Mouse (Mus musculus): ENCODE measurements around the gene Cox6b1. TPM values are rescaled to one million over a fixed set of nuclear protein-coding genes. Genes with fewer than 3 reads are reported as not detected.
A peak's percentile ranks its signal among the peaks of the same experiment; 100 is the strongest.

The Cox6b1 gene
- polyA plus RNA-seq, 1 experiment = 1,108 TPM

- Histone ChIP-seq H3ac (ENCODE audit: control insufficient read depth, insufficient read length) (peak within 1 kb of the TSS; percentile 36), H3K4me2 (ENCODE audit: low read depth) (peak within 1 kb of the TSS; percentile 98), H3K4me3 (peak within 1 kb of the TSS; percentile 60), H3K36me3 (ENCODE audit: control insufficient read depth, insufficient read depth) (peaks cover 5% of the 10 kb centered on the region), H3K27me3 (ENCODE audit: control insufficient read depth, insufficient read depth, insufficient read length) (no peaks in the 10 kb centered on the region), H3K79me2 (ENCODE audit: control insufficient read depth, insufficient read depth) (peaks cover 7% of the 10 kb centered on the region)
- TF ChIP-seq POLR2AphosphoS2 (IDR thresholded peaks at IDR 0.05; ENCODE audit: insufficient read length, low read depth) = peak; percentile 79
- TF ChIP-seq MYOD1 (IDR thresholded peaks at IDR 0.05; ENCODE audit: control insufficient read depth in 1 of 3, insufficient read length in 2 of 3, low read depth in 2 of 3) = no peak
- TF ChIP-seq POLR2A (IDR thresholded peaks at IDR 0.05; ENCODE audit: insufficient read length, low read depth) = peak; percentile 75
These were observed 23.9 kb upstream of the Cox6b1 start, which contains the start of gene Rbm42 for GRCm38 (mm10) chr7:30649591-30650540. Gene Rbm42, minus strand, starts transcription at chr7:30650317.

GRCm38 (mm10) chr7:30639083-30639482, 13.1 kb upstream of the Cox6b1 start:
- peaks cover 26% of the 10 kb centered on the region for H3K27me3 ChIP-seq (ENCODE audit: control insufficient read depth, insufficient read depth, insufficient read length)
- no peak overlapping the region for H3ac ChIP-seq (ENCODE audit: control insufficient read depth, insufficient read length)
- peaks cover 16% of the 10 kb centered on the region for H3K36me3 ChIP-seq (ENCODE audit: control insufficient read depth, insufficient read depth)
- H3K4me2 ChIP-seq (ENCODE audit: low read depth) = no peak overlapping the region
- H3K4me3 ChIP-seq = no peak overlapping the region
- no peaks in the 10 kb centered on the region for H3K79me2 ChIP-seq (ENCODE audit: control insufficient read depth, insufficient read depth)
- TF ChIP-seq E2F4 (IDR thresholded peaks at IDR 0.05; ENCODE audit: insufficient read depth) (no peak), MAX (IDR thresholded peaks at IDR 0.05; ENCODE audit: low read depth) (no peak), TCF3 (IDR thresholded peaks at IDR 0.05; ENCODE audit: insufficient read length, low read depth) (no peak), SRF (IDR thresholded peaks at IDR 0.05; ENCODE audit: control insufficient read depth, insufficient read length, low read depth) (no peak), POLR2A (IDR thresholded peaks at IDR 0.05; ENCODE audit: insufficient read length, low read depth) (no peak), MYOD1 (IDR thresholded peaks at IDR 0.05; ENCODE audit: control insufficient read depth in 1 of 3, insufficient read length in 2 of 3, low read depth in 2 of 3) (no peak), CEBPB (IDR thresholded peaks at IDR 0.05; ENCODE audit: insufficient read depth, poor library complexity, severe bottlenecking) (no peak), TCF12 (IDR thresholded peaks at IDR 0.05; ENCODE audit: insufficient read depth, poor library complexity, severe bottlenecking) (no peak), USF1 (IDR thresholded peaks at IDR 0.05; ENCODE audit: low read depth) (no peak), MYOG (IDR thresholded peaks at IDR 0.05; ENCODE audit: control insufficient read depth in 1 of 3, insufficient read depth in 1 of 3, insufficient read length in 2 of 3, low read depth in 2 of 3) (no peak), REST (IDR thresholded peaks at IDR 0.05; ENCODE audit: insufficient read depth, insufficient read length) (no peak), POLR2AphosphoS2 (IDR thresholded peaks at IDR 0.05; ENCODE audit: insufficient read length, low read depth) (no peak)

- peaks cover 6% of the 10 kb centered on the region for H3K36me3 ChIP-seq (ENCODE audit: control insufficient read depth, insufficient read depth)
- no peak overlapping the region for H3ac ChIP-seq (ENCODE audit: control insufficient read depth, insufficient read length)
- TF ChIP-seq TCF3 (IDR thresholded peaks at IDR 0.05; ENCODE audit: insufficient read length, low read depth) = no peak
- TF ChIP-seq SRF (IDR thresholded peaks at IDR 0.05; ENCODE audit: control insufficient read depth, insufficient read length, low read depth) = no peak
- TF ChIP-seq POLR2A (IDR thresholded peaks at IDR 0.05; ENCODE audit: insufficient read length, low read depth) = no peak
- no peaks in the 10 kb centered on the region for H3K79me2 ChIP-seq (ENCODE audit: control insufficient read depth, insufficient read depth)
- peaks cover 47% of the 10 kb centered on the region for H3K27me3 ChIP-seq (ENCODE audit: control insufficient read depth, insufficient read depth, insufficient read length)
- H3K4me3 ChIP-seq = no peak overlapping the region
- no peak overlapping the region for H3K4me2 ChIP-seq (ENCODE audit: low read depth)
These were observed 10.4 kb upstream of the Cox6b1 start for GRCm38 (mm10) chr7:30636395-30636794.

- Histone ChIP-seq H3ac (ENCODE audit: control insufficient read depth, insufficient read length) (no peak within 1 kb of the TSS), H3K4me2 (ENCODE audit: low read depth) (no peak within 1 kb of the TSS), H3K36me3 (ENCODE audit: control insufficient read depth, insufficient read depth) (peaks cover 3% of the 10 kb centered on the region), H3K27me3 (ENCODE audit: control insufficient read depth, insufficient read depth, insufficient read length) (peaks cover 52% of the 10 kb centered on the region), H3K79me2 (ENCODE audit: control insufficient read depth, insufficient read depth) (no peaks in the 10 kb centered on the region), H3K4me3 (no peak within 1 kb of the TSS)
- no peak for TF ChIP-seq POLR2AphosphoS2 (IDR thresholded peaks at IDR 0.05; ENCODE audit: insufficient read length, low read depth)
- TF ChIP-seq E2F4 (IDR thresholded peaks at IDR 0.05; ENCODE audit: insufficient read depth) = no peak
- no peak for TF ChIP-seq USF1 (IDR thresholded peaks at IDR 0.05; ENCODE audit: low read depth)
- TF ChIP-seq MYOG (IDR thresholded peaks at IDR 0.05; ENCODE audit: control insufficient read depth in 1 of 3, insufficient read depth in 1 of 3, insufficient read length in 2 of 3, low read depth in 2 of 3) = no peak
- no peak for TF ChIP-seq POLR2A (IDR thresholded peaks at IDR 0.05; ENCODE audit: insufficient read length, low read depth)
- TF ChIP-seq SRF (IDR thresholded peaks at IDR 0.05; ENCODE audit: control insufficient read depth, insufficient read length, low read depth) = no peak
- TF ChIP-seq REST (IDR thresholded peaks at IDR 0.05; ENCODE audit: insufficient read depth, insufficient read length) = no peak
- TF ChIP-seq TCF3 (IDR thresholded peaks at IDR 0.05; ENCODE audit: insufficient read length, low read depth) = no peak
- no peak for TF ChIP-seq MYOD1 (IDR thresholded peaks at IDR 0.05; ENCODE audit: control insufficient read depth in 1 of 3, insufficient read length in 2 of 3, low read depth in 2 of 3)
- no peak for TF ChIP-seq MAX (IDR thresholded peaks at IDR 0.05; ENCODE audit: low read depth)
- TF ChIP-seq CEBPB (IDR thresholded peaks at IDR 0.05; ENCODE audit: insufficient read depth, poor library complexity, severe bottlenecking) = no peak
- no peak for TF ChIP-seq TCF12 (IDR thresholded peaks at IDR 0.05; ENCODE audit: insufficient read depth, poor library complexity, severe bottlenecking)
These were observed 9.8 kb upstream of the Cox6b1 start, which contains the start of gene Etv2 for GRCm38 (mm10) chr7:30635752-30636151. Gene Etv2, minus strand, starts transcription at chr7:30635852.

- peaks cover 62% of the 10 kb centered on the region for H3K27me3 ChIP-seq (ENCODE audit: control insufficient read depth, insufficient read depth, insufficient read length)
These were observed 8.7 kb upstream of the Cox6b1 start for GRCm38 (mm10) chr7:30634621-30635020.

More at GRCm38 (mm10) chr7:30634621-30635020, 8.7 kb upstream of the Cox6b1 start:
- no peak overlapping the region for H3ac ChIP-seq (ENCODE audit: control insufficient read depth, insufficient read length)
- no peak overlapping the region for H3K4me3 ChIP-seq
- no peaks in the 10 kb centered on the region for H3K36me3 ChIP-seq (ENCODE audit: control insufficient read depth, insufficient read depth)
- H3K4me2 ChIP-seq (ENCODE audit: low read depth) = no peak overlapping the region
- TF ChIP-seq REST (IDR thresholded peaks at IDR 0.05; ENCODE audit: insufficient read depth, insufficient read length) = no peak
- no peak for TF ChIP-seq TCF3 (IDR thresholded peaks at IDR 0.05; ENCODE audit: insufficient read length, low read depth)
- TF ChIP-seq MYOD1 (IDR thresholded peaks at IDR 0.05; ENCODE audit: control insufficient read depth in 1 of 3, insufficient read length in 2 of 3, low read depth in 2 of 3) = no peak
- no peak for TF ChIP-seq TCF12 (IDR thresholded peaks at IDR 0.05; ENCODE audit: insufficient read depth, poor library complexity, severe bottlenecking)
- TF ChIP-seq MYOG (IDR thresholded peaks at IDR 0.05; ENCODE audit: control insufficient read depth in 1 of 3, insufficient read depth in 1 of 3, insufficient read length in 2 of 3, low read depth in 2 of 3) = no peak
- no peak for TF ChIP-seq POLR2AphosphoS2 (IDR thresholded peaks at IDR 0.05; ENCODE audit: insufficient read length, low read depth)
- no peaks in the 10 kb centered on the region for H3K79me2 ChIP-seq (ENCODE audit: control insufficient read depth, insufficient read depth)
